Mouse (Mus musculus) heart, adult 2 months (tissue): ENCODE measurements around the gene Tgfb2. TPM values are rescaled to one million over a fixed set of nuclear protein-coding genes. Genes with fewer than 3 reads are reported as not detected.
A peak's percentile ranks its signal among the peaks of the same experiment; 100 is the strongest.

ENCODE experiments used
- DNase-seq, 2 experiments: peaks; one replicate each; pipeline ENCODE4 v3.0.0; 2021
- H3K27ac ChIP-seq: fragments of 200-600 bp; 2 replicates; pipeline ENCODE4 v1.8.1; 2022
- H3K27me3 ChIP-seq: fragments of 200-500 bp; 2 replicates; pipeline ENCODE4 v1.6.1; 2012; ENCODE audit warnings: mild to moderate bottlenecking, low read length, inconsistent platforms, mixed read lengths; ENCODE audit not compliant: control insufficient read depth, insufficient read depth
- H3K36me3 ChIP-seq: fragments of 200-500 bp; 2 replicates; pipeline ENCODE4 v1.6.1; 2012; ENCODE audit warnings: low read length, inconsistent platforms; ENCODE audit not compliant: control insufficient read depth, insufficient read depth
- H3K4me1 ChIP-seq: fragments of 200-500 bp; 2 replicates; pipeline ENCODE4 v1.6.1; 2011; ENCODE audit warnings: low read length; ENCODE audit not compliant: control insufficient read depth, insufficient read depth
- H3K4me3 ChIP-seq: fragments of 200-600 bp; 2 replicates; pipeline ENCODE4 v1.8.1; 2022
- H3K79me2 ChIP-seq: fragments of 200-500 bp; replicated peaks from 2 replicates; pipeline ENCODE4 v1.6.1; 2012; ENCODE audit warnings: mild to moderate bottlenecking, inconsistent platforms, low read length, moderate library complexity, mixed read lengths; ENCODE audit not compliant: control insufficient read depth, insufficient read depth
- H3K9ac ChIP-seq: fragments of 200-500 bp; 2 replicates; pipeline ENCODE4 v1.6.1; 2012; ENCODE audit warnings: low read depth, mild to moderate bottlenecking, control low read depth, inconsistent platforms, low read length, mixed read lengths
- CTCF ChIP-seq: fragments of 200-600 bp; IDR thresholded peaks from 2 replicates; pipeline ENCODE4 v1.8.1; 2022; ENCODE audit warnings: antibody characterized with exemption, mild to moderate bottlenecking, moderate library complexity
- EP300 ChIP-seq: fragments of 200-500 bp; IDR thresholded peaks from 2 replicates; pipeline ENCODE4 v1.6.1; 2011; ENCODE audit warnings: low read depth, low read length, control low read depth; ENCODE audit not compliant: insufficient read depth
- POLR2A ChIP-seq: fragments of 200-500 bp; IDR thresholded peaks from 2 replicates; pipeline ENCODE4 v1.6.1; 2011; ENCODE audit warnings: mild to moderate bottlenecking, low read depth, low read length, control low read depth; ENCODE audit not compliant: insufficient read depth
- WGBS: fragments of 180-500 bp; shearing (Covaris S2); methylation state at CpG from one replicate; pipeline ENCODE4 v1.1.7; 2018; 5-methylcytosine and 5-hydroxymethylcytosine counted together
- intact Hi-C: fragments of 180-260 bp; cut with DNase I; formaldehyde crosslinking; loops from one replicate; pipeline ENCODE4 v1.15.1; 2025
- long read RNA-seq: library from polyadenylated mRNA; stranded (forward); transcript quantifications from one replicate; pipeline ENCODE4 v2.0.0, GENCODE M21; 2021
- polyA plus RNA-seq: library from polyadenylated mRNA; depleted of rRNA; stranded (reverse); fragments of >200 nt; gene quantifications from 2 replicates; pipeline ENCODE4 v1.2.3, GENCODE M21; 2012; rRNA removed
- total RNA-seq, 2 experiments: library from RNA; stranded (reverse); gene quantifications; 2 replicates each; pipeline ENCODE4 v1.2.3; 2021

Gene Tgfb2
- total RNA-seq (1 to 10 TPM; 4.6 to 5.1 TPM), polyA plus RNA-seq (1.5 and 2.1 TPM in 2 replicates)
- long read RNA-seq, full-length matches to known transcripts, result 1 of 2 reads
- long read RNA-seq, partial matches to known transcripts, result 0 of 2 reads
- long read RNA-seq, other reads (novel, unspliced or antisense), result 1 of 2 reads

DNA sequence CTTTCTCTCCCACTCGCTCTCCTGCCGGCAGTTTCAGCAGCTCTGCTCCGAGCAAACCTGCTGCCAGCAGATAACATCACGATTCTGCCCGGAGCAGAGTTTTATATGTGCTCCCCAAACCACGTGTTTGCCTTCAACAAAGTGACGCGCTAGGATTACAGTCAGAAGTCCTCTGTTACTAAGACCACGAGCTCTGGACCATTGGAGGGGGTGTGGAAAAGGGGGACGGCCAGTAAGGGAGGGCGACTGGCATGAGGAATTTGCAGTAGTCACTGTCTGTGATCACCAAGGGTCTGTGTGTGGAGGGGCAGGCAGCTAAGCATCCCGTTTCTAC is at the start of gene Tgfb2:
Tgfb2 (minus strand) TSS at position 75 of the 334 bp plus-strand sequence.
- no peak for DNase-seq
- H3K9ac ChIP-seq, result peak within 1 kb of the TSS; percentile 81
- WGBS, result 11% methylated on average over 12 of the region's 12 CpGs
- TF ChIP-seq EP300 (no peak), POLR2A (peak; percentile 62)
- intact Hi-C loops, result loop anchor here (5.0 to 10.0 kb wide), 2 partner anchors 74 to 591 kb away; partner anchors contain the start of gene Lyplal1
- no peaks in the 10 kb centered on the region for H3K79me2 ChIP-seq
- peak within 1 kb of the TSS; percentile 75 for H3K4me3 ChIP-seq
- peak within 1 kb of the TSS; percentile 71 for H3K27ac ChIP-seq
- H3K36me3 ChIP-seq, result no peaks in the 10 kb centered on the region
- H3K27me3 ChIP-seq, result no peaks in the 10 kb centered on the region
- H3K4me1 ChIP-seq, result peaks cover 5% of the 10 kb centered on the region

DNA sequence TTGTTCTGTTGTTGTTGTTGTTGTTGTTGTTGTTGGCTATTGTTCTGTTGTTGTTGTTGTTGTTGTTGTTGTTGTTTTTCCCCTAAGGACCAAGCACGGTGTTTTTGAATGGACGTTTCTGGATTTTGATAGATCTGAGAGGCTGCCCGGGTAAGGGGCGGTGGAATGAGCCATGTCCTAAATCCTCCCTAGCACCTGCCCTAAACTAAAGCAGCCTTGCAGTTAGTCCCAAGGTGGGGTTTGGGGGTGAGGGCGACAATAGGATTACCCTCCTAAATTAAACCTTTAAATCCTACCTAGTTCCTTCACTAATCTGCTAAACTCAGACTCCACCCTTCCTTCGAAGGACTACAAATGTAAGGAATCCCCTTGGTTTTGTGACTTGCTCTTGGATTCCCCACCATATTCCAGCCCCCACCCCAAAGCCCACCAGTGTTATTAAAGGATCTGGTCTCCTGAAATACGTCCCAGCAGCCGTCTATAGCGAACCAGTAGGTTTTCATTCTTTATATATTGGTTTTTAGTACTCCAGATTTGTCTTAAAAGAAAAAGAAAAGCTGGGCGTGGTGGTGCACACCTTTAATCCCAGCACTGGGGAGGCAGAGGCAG is 44.0 kb upstream of the Tgfb2 start:
- Histone ChIP-seq H3K9ac (peak overlapping the region; percentile 89), H3K79me2 (no peaks in the 10 kb centered on the region), H3K4me3 (peak overlapping the region; percentile 95), H3K4me1 (no peaks in the 10 kb centered on the region; the same call in 1 of the 2 replicates), H3K27me3 (no peaks in the 10 kb centered on the region), H3K27ac (peak overlapping the region; percentile 94), H3K36me3 (no peaks in the 10 kb centered on the region)
- WGBS, result 33% methylated on average over 10 of the region's 10 CpGs
- no peak for DNase-seq
- no peak for TF ChIP-seq EP300
- TF ChIP-seq POLR2A, result no peak
- TF ChIP-seq CTCF, result no peak
- intact Hi-C loops, result no loop called here

DNA sequence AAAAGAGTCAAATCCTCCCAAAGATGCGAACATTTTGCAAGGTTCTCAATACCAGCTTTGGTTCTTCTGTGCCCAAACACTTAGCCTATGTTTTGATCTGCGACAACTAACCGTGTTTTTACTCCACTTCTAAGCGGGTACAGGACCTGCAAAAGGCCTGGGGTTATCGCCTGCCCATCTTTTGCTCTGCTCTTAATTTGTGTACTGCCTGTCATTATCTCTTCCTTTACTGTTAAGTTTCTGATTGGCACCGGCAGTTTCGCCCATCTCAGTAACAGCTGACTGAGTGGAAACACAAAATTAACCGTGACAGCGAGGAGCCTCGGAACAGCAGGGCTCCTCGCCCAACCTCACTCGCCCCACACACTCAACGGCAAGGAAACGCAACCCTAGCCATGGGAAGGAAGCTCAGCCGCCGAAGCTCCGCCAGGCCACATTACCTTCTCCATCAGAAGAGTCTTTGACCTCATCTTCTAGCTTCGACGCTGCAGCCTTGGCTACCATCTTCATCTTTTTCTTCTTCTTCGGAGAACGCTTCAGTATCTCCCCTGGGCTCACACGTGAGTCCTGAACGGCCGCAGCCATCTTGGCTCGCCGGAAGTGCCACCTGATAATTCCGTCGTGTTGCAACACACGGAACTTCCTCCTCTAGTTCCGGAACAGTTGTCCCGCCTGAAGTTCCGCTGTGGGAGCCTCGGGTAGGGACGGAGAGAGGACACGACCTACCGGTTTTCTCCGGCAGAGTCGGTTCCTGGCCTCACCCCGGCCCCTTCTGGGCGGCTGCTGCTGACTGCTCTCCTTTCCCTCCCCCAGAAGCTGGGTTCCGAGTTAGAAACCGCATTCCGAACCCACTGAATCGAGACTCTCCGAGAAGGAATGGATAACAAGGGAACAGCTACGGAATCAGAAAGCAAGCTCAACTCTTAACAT is 43.2 kb upstream of the Tgfb2 start, which contains the start of gene Rrp15:
Rrp15 (minus strand) TSS at position 635 of the 930 bp plus-strand sequence.
- H3K4me1 ChIP-seq, result no peaks in the 10 kb centered on the region; the same call in 1 of the 2 replicates
- TF ChIP-seq CTCF (no peak), EP300 (peak; percentile 83; the same call in 1 of the 2 replicates), POLR2A (peak; percentile 90)
- 0 out of 2 replicates have a peak, but pooled peaks cover under 1% of the 10 kb centered on the region for H3K79me2 ChIP-seq
- H3K9ac ChIP-seq, result peak within 1 kb of the TSS; percentile 89
- peak; percentile 88 to 90 for DNase-seq
- peak within 1 kb of the TSS; percentile 95 for H3K4me3 ChIP-seq
- no peaks in the 10 kb centered on the region for H3K36me3 ChIP-seq
- intact Hi-C loops, result no loop called here
- WGBS, result under 1% methylated on average over 46 of the region's 46 CpGs
- no peaks in the 10 kb centered on the region for H3K27me3 ChIP-seq
- peak within 1 kb of the TSS; percentile 94 for H3K27ac ChIP-seq

DNA sequence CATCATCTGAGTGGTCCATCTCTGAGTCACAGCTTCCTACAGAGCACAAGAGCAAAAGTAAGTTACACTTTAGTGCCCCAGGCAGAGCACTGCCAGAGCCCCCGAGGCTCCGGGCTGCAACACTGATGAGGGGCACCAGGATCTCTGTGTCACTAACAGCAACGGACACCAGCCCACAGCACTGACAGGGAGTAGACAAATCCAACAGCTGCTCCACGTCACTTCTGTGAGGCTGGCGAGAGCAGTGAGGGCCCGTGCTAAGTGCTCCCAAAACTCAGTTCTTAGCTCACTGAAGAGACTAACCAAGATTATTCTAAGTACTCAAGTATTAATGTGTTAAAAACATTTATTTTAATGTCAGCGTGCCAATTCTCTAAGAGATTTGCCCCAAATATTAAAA is 34.0 kb upstream of the Tgfb2 start:
- H3K79me2 ChIP-seq, result peaks cover 2% of the 10 kb centered on the region; the same call in 1 of the 2 replicates
- H3K9ac ChIP-seq, result no peak overlapping the region
- no peak overlapping the region for H3K4me3 ChIP-seq
- WGBS, result 79% methylated on average over 7 of the region's 7 CpGs
- H3K4me1 ChIP-seq, result no peaks in the 10 kb centered on the region
- no peaks in the 10 kb centered on the region for H3K36me3 ChIP-seq
- intact Hi-C loops, result no loop called here
- H3K27me3 ChIP-seq, result no peaks in the 10 kb centered on the region
- TF ChIP-seq POLR2A (no peak), EP300 (no peak), CTCF (no peak)
- DNase-seq, result no peak
- H3K27ac ChIP-seq, result no peak overlapping the region

DNA sequence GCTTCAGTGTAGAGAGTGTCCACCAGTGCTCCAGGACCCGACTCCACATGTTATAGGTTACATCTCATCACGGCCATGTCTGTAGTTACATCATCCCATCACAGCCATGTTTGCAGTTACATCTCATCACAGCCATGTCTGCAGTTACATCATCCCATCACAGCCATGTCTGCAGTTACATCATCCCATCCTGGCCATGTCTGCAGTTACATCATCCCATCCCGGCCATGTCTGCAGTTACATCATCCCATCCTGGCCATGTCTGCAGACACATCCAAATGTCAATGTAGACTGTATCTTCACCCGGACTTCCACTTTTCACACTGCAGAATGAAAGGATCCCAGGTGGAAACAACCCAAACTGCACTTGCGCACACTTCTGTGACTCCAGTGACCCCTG is 29.7 kb upstream of the Tgfb2 start:
- Histone ChIP-seq H3K79me2 (no peaks in the 10 kb centered on the region), H3K36me3 (no peaks in the 10 kb centered on the region), H3K27me3 (no peaks in the 10 kb centered on the region), H3K9ac (no peak overlapping the region), H3K4me1 (no peaks in the 10 kb centered on the region), H3K27ac (no peak overlapping the region), H3K4me3 (no peak overlapping the region)
- 90% methylated on average over 5 of the region's 5 CpGs for WGBS
- no peak for DNase-seq
- intact Hi-C loops, result no loop called here
- TF ChIP-seq POLR2A (no peak), CTCF (no peak), EP300 (no peak)
